Mouse (Mus musculus): Measurements from ENCODE around the gene B3gnt6.

B3gnt6 gene

GRCm38 (mm10) chr7:98149802-98150201 is 49.5 kb downstream of the B3gnt6 start:
- DNase-seq (ENCODE audit: low spot score): no peak

DNA sequence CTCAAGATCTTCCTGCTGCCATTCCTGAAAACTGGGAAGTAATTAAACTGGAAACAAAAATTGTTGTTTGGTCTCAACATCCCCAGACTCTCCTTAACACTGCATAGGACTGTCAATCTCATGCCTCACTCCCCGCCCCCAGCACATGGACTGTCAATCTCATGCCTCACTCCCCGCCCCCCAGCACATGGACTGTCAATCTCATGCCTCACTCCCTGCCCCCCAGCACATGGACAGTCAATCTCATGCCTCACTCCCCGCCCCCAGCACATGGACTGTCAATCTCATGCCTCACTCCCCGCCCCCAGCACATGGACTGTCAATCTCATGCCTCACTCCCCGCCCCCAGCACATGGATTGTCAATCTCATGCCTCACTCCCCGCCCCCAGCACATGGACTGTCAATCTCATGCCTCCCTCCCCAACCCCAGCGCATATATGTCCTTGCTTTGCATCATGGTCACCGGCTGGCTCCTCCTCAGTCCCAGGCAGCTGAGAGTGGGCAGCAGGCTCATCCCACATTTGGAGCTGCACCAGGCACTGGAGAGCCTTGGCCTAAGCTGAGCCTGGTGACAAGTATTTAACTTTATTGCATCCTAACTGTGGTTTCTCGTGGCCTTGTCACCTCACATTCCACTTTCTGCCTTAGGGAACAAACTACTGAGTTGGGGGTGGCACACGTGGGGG is 50.4 kb downstream of the B3gnt6 start:
- no peak for DNase-seq (ENCODE audit: low spot score)

DNA sequence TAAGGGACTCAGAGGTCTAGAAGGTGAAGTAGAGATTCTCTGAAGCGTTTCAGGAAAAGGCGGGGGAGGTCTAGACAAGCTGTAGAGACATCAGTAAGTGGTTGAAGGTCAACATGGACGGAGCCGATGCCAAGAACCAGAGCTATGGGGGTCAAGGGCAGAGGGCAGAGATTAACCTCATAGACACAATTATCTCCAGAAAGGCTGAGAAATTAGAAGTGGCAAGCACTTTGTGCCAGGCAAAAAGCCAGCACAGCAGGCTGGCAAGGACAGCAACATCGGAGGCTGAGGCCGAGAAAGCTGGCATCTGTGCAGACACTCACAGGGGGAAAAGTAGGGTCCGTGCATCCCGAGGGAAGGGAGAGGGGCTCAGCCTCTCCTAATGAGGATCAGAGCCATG is 51.5 kb downstream of the B3gnt6 start:
- DNase-seq (ENCODE audit: low spot score): no peak

GRCm38 (mm10) chr7:98146447-98146845 is 52.8 kb downstream of the B3gnt6 start:
- no peak for DNase-seq (ENCODE audit: low spot score)

- no peak for DNase-seq (ENCODE audit: low spot score)
Measured at GRCm38 (mm10) chr7:98145842-98146446, 53.3 kb downstream of the B3gnt6 start.

DNA sequence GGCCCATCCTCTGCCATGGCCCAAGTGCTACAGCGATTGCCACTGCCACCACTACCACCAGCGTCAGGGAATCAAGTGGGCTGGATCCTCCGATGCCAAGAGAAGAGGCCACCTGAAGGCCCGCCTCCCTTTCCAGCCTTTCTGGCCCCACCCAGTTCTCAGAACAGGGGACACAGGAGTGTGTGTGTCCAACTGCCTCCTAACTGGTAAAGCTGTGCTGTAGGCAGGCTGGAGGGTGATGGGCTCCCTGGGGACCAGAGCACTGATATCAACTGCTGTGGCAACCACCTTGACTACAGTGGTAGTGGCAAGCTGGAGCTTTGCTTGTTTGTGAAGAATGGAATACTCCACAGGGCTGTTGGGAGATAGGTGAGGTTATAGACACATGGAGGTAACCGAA is 53.9 kb downstream of the B3gnt6 start, which contains the start of gene Omp:
Omp (minus strand) TSS at position 101 of the 400 bp plus-strand sequence.
- DNase-seq (ENCODE audit: low spot score): no peak

DNA sequence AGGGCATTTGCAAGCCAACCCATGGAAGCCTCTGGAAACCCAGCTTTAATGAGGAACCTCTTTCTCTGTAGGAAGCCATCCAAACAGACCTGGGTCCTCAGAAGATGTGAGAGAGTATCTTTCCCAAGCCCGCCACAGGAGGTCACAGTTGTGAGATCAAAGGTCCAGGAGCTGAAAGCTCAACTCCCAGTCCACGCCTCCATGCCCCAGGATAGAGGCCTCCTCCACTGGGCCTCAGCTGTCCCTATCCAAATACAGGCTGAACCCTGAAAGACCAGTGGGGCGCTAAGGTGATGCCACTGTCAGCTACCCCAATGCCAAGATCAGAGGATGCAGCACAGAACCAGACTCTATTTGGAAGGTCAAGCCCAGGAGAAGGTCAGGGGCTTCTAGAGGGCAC is 56.6 kb downstream of the B3gnt6 start:
- no peak for DNase-seq (ENCODE audit: low spot score)

Measured in left cerebral cortex, adult 11 months (tissue).